Mouse (Mus musculus) C2C12 (cell line): ENCODE results near the gene Gabrb2. TPM values are rescaled to one million over a fixed set of nuclear protein-coding genes. Genes with fewer than 3 reads are reported as not detected.

Source experiments
- H3K27me3 ChIP-seq: one replicate; pipeline ENCODE4 v1.6.1; 2011; ENCODE audit not compliant: control insufficient read depth, insufficient read depth, insufficient read length
- H3K36me3 ChIP-seq: one replicate; pipeline ENCODE4 v1.6.1; 2011; ENCODE audit not compliant: control insufficient read depth, insufficient read depth
- H3K4me3 ChIP-seq: one replicate; pipeline ENCODE4 v1.5.1; 2011; ENCODE audit warnings: mild to moderate bottlenecking, control low read depth; ENCODE audit not compliant: poor library complexity, insufficient read depth, severe bottlenecking
- H3K79me2 ChIP-seq: one replicate; pipeline ENCODE4 v1.6.1; 2011; ENCODE audit not compliant: control insufficient read depth, insufficient read depth
- H3K79me3 ChIP-seq: one replicate; pipeline ENCODE4 v1.6.1; 2011; ENCODE audit warnings: low read depth, control low read depth
- H3ac ChIP-seq: one replicate; pipeline ENCODE3; 2011; ENCODE audit warnings: low read depth; ENCODE audit not compliant: control insufficient read depth, insufficient read length
- CEBPB ChIP-seq: IDR thresholded peaks from one replicate; pipeline ENCODE4 v1.6.1; 2011; ENCODE audit warnings: low read depth, mild to moderate bottlenecking, control low read depth, moderate library complexity
- CTCF ChIP-seq: IDR thresholded peaks from one replicate; pipeline ENCODE4 v1.5.1; 2011; ENCODE audit not compliant: control insufficient read depth, insufficient read depth, insufficient read length
- FOSL1 ChIP-seq: IDR thresholded peaks from one replicate; pipeline ENCODE4 v1.8.0; 2011; ENCODE audit warnings: mild to moderate bottlenecking, low read length; ENCODE audit not compliant: poor library complexity, insufficient read depth, severe bottlenecking
- MAX ChIP-seq: IDR thresholded peaks from one replicate; pipeline ENCODE4 v1.6.1; 2011; ENCODE audit warnings: mild to moderate bottlenecking, control low read depth
- MYOD1 ChIP-seq: IDR thresholded peaks from one replicate; pipeline ENCODE4 v1.6.1; 2011; ENCODE audit warnings: low read depth; ENCODE audit not compliant: control insufficient read depth, insufficient read length
- MYOG ChIP-seq: IDR thresholded peaks from one replicate; pipeline ENCODE4 v1.6.1; 2011; ENCODE audit not compliant: control insufficient read depth, insufficient read length; ENCODE audit errors: extremely low read depth
- USF1 ChIP-seq: IDR thresholded peaks from one replicate; pipeline ENCODE4 v1.6.1; 2011; ENCODE audit warnings: low read depth, mild to moderate bottlenecking, control low read depth, moderate library complexity
- polyA plus RNA-seq: library from polyadenylated mRNA; unstranded; fragments of >200 nt; fragmentation: generic; extraction: Trizol; gene quantifications from one replicate; pipeline ENCODE4 v1.2.1, GENCODE M21; 2012; ENCODE audit warnings: missing spikeins

The Gabrb2 gene
- polyA plus RNA-seq, 1 experiment = 0.27 TPM

DNA sequence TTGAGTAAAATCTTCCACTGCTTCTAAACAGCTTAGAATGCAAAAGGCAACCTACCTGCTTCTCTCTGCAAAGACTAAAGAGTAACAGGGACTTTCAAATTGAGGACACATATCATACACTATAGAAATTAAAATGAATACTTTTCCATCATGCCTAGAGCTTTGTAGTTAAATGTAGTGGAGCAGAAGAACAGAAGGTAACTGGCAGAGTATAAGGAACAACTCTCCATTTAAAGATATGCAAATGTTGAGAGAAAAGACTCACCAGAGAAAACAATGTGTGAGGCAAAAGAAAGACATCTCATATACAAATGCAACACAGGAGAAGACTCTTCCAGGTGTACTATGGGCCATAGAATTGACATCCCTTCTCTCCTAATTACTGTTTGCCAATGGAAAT is 232.0 kb downstream of the Gabrb2 start:
- TF ChIP-seq MYOG (no peak), CEBPB (no peak), MYOD1 (no peak), MAX (no peak), CTCF (no peak), FOSL1 (no peak), USF1 (no peak)
- no peak overlapping the region for H3ac ChIP-seq
- no peaks in the 10 kb centered on the region for H3K79me2 ChIP-seq
- no peak overlapping the region for H3K4me3 ChIP-seq
- no peaks in the 10 kb centered on the region for H3K27me3 ChIP-seq
- H3K79me3 ChIP-seq = no peaks in the 10 kb centered on the region
- H3K36me3 ChIP-seq = no peaks in the 10 kb centered on the region

DNA sequence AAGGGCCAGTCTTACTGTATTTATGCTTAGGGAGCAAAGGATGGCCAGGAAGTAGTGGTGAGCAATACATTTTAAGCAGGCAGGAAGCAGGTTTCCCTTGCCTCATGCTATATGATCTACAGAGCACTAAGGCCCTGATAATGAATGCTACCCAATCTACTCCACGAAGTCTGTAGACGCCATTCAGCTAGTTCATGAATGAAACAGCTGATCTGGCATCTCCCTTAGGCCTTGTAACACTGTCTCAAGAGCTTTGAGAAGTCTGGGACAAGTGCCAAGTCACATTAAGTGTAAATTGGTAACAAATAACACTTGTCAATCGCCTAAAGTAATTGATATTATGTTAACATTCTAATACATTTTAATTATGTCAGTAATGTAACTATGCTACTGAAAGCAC is 234.6 kb downstream of the Gabrb2 start:
- H3K36me3 ChIP-seq = no peaks in the 10 kb centered on the region
- TF ChIP-seq FOSL1 = no peak
- no peak for TF ChIP-seq MAX
- TF ChIP-seq USF1 = no peak
- no peak for TF ChIP-seq MYOG
- TF ChIP-seq CTCF = no peak
- no peak for TF ChIP-seq MYOD1
- TF ChIP-seq CEBPB = no peak
- H3K27me3 ChIP-seq = no peaks in the 10 kb centered on the region

DNA sequence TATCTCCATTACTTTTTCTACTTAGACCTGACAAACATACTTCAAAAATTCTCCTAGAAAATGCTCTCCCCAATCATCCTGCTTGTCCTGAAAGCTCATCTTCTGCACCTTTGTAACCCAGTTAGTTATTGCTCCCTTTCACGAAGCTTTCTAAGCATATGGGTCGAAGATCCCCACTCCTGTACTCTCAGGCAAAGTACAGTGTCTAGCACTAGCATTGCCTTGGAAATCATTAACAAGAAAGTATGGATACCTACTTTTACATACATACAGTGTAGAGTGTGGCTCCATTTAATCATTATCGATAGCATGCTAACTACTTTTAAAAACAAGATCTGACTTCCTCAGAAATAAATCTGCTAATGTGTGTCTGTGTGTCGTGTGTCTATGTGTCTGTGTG is 249.1 kb downstream of the Gabrb2 start:
- no peak for TF ChIP-seq MYOG
- no peaks in the 10 kb centered on the region for H3K27me3 ChIP-seq
- H3K36me3 ChIP-seq = no peaks in the 10 kb centered on the region
- no peak overlapping the region for H3ac ChIP-seq
- no peak overlapping the region for H3K4me3 ChIP-seq
- H3K79me2 ChIP-seq = no peaks in the 10 kb centered on the region
- no peaks in the 10 kb centered on the region for H3K79me3 ChIP-seq

More for the DNA sequence above, 234.6 kb downstream of the Gabrb2 start:
- no peak overlapping the region for H3K4me3 ChIP-seq
- no peak overlapping the region for H3ac ChIP-seq
- no peaks in the 10 kb centered on the region for H3K79me3 ChIP-seq
- no peaks in the 10 kb centered on the region for H3K79me2 ChIP-seq

Other genes with a start within 250 kb of the Gabrb2 start
- gene Gabra1, start 236.8 kb upstream of the Gabrb2 start, polyA plus RNA-seq = 0.92 TPM
- not detected for gene Gabra6, start 98.7 kb upstream of the Gabrb2 start, polyA plus RNA-seq